Mouse (Mus musculus) left cerebral cortex, adult 6 months (tissue): ENCODE results near the gene Lyve1. TPM values are rescaled to one million over a fixed set of nuclear protein-coding genes. Genes with fewer than 3 reads are reported as not detected.

Experiments used
- long read RNA-seq, 2 experiments: library from polyadenylated mRNA; unstranded; transcript quantifications; one replicate each; pipeline ENCODE4 v2.0.0; 2019 to 2020
- polyA plus RNA-seq: library from polyadenylated mRNA; unstranded; fragments of <200 nt; fragmentation: Nextera tagmentation; gene quantifications from 2 replicates; pipeline ENCODE4 v1.2.3, GENCODE M21; 2021

Gene Lyve1
- 0.17 and 0.75 TPM in 2 replicates for polyA plus RNA-seq
- long read RNA-seq, experiment 1, result 0 reads
- long read RNA-seq, experiment 2, partial matches to known transcripts, result 1 of 1 reads
- long read RNA-seq, experiment 2, other reads (novel, unspliced or antisense), result 0 of 1 reads

GRCm38 (mm10) chr7:110862751-110863289, at the start of gene Lyve1:
Lyve1 (minus strand) TSS chr7:110863239.

DNA sequence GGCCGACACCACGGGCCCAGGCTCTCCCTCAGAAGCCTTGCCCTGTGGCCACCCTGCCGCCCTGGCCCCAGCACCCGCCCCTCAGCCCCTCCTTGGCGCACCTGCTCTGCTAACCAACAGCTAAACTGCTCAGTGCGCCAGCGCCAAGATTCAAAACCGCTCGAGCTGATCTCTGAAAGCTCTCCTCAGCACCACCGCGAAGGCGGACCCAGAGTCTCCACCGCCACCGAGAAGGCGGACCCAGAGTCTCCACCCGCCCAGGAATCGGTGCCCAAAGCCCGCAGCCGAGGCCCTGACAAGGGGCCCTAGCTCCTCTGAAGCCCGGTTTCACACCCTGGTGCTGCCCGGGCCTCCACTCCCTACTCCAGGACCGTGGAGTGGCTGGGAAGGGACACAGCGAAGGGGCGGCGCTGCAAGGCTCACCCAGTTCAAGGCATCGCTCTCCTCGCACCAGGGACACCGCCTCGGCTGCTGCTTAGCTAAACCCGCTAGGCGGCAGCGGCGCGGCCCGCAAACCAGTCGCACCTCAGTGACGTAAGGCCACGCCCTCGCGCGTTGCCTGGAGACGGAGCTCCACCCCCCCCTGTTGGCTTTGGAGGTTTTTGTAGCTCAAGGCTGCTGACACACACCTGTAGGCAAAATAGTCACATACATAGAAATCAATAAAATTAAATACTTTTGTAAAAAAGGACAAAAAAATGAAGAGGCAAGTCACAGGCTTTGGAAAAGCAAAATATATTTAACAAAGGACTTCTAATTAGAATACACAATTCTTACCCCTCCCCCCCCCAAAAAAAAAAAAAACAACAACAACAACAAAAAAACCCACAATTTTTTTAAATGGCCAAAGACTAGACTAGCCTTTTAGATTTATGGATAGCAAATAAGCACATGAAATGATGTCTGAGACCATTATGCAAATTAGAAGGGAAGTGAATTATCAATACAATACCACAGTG, 18.8 kb downstream of the Lyve1 start, which contains the start of gene Rnf141:
Rnf141 (minus strand) TSS at position 542 of the 959 bp plus-strand sequence.

Other genes with a start within 250 kb of the Lyve1 start
- gene Sbf2, start 248.3 kb downstream of the Lyve1 start, polyA plus RNA-seq, result 3.1 and 10.2 TPM in 2 replicates
- gene Adm, start 235.6 kb downstream of the Lyve1 start, polyA plus RNA-seq, result 3.9 and 5.2 TPM in 2 replicates
- 8.5 and 8.8 TPM in 2 replicates for gene Ampd3, start 95.0 kb downstream of the Lyve1 start, polyA plus RNA-seq
- gene Rnf141, start 18.8 kb downstream of the Lyve1 start, polyA plus RNA-seq, result 172 and 182 TPM in 2 replicates
- gene Mrvi1, start 119.2 kb upstream of the Lyve1 start, polyA plus RNA-seq, result 0.56 and 0.70 TPM in 2 replicates
- 19.0 and 27.6 TPM in 2 replicates for gene Ctr9, start 165.7 kb upstream of the Lyve1 start, polyA plus RNA-seq
- 82.7 and 96.8 TPM in 2 replicates for gene Eif4g2, start 219.8 kb upstream of the Lyve1 start, polyA plus RNA-seq